ENCODE assay signal across 13 mouse cellular contexts in genomic region chr1:177595326-177595914, GRCm38 (mm10).
"Had no signal": no experiment of that assay in that cellular context is flagged by ENCODE, and none has a peak within 500 bp of the region (broad histone marks: within the 10 kb centered on the region; RNA-seq: fewer than 3 reads in every experiment).

No protein-coding gene starts in this region.

- H3K36me3 ChIP-seq: limb, embryonic 13.5 days; midbrain, embryonic 13.5 days; neural tube, embryonic 15.5 days; stomach, embryonic 15.5 days had no signal

- H3K27ac ChIP-seq: kidney, postnatal 0 days; limb, embryonic 13.5 days; liver, embryonic 14.5 days; midbrain, embryonic 13.5 days; neural tube, embryonic 15.5 days; stomach, embryonic 15.5 days had no signal

- H3K4me2 ChIP-seq: limb, embryonic 13.5 days; midbrain, embryonic 13.5 days; neural tube, embryonic 15.5 days; stomach, embryonic 15.5 days had no signal

- H3K27me3 ChIP-seq: limb, embryonic 13.5 days; midbrain, embryonic 13.5 days; neural tube, embryonic 15.5 days; stomach, embryonic 15.5 days had no signal

- H3K9ac ChIP-seq: limb, embryonic 13.5 days; liver, embryonic 14.5 days; midbrain, embryonic 13.5 days; neural tube, embryonic 15.5 days; stomach, embryonic 15.5 days had no signal

- H3K4me3 ChIP-seq: limb, embryonic 13.5 days; midbrain, embryonic 13.5 days; myocyte; neural tube, embryonic 15.5 days; stomach, embryonic 15.5 days had no signal

- H3K9me3 ChIP-seq: limb, embryonic 13.5 days; midbrain, embryonic 13.5 days; neural tube, embryonic 15.5 days; stomach, embryonic 15.5 days had no signal

- DNase-seq: kidney, adult 11 months; left cerebral cortex, postnatal 4 days; lung, adult 18-20 months; right cerebral cortex, adult 18-20 months; right cerebral cortex, postnatal 25 days; thymus, postnatal 36 days had no signal

- ATAC-seq: midbrain, embryonic 13.5 days had no signal

- H3K4me1 ChIP-seq: limb, embryonic 13.5 days; midbrain, embryonic 13.5 days; neural tube, embryonic 15.5 days; stomach, embryonic 15.5 days had no signal
